8 mouse cellular contexts compared by ENCODE assay signal in genomic region chr4:129024775-129025174, GRCm38 (mm10). TPM values are rescaled to one million over a fixed set of nuclear protein-coding genes. Genes with fewer than 3 reads are reported as not detected.
A peak's percentile ranks its signal among the peaks of the same experiment; 100 is the strongest.
DNase-seq lines count a peak whose midpoint lies in the region; ATAC-seq and TF ChIP-seq lines count a peak whose summit lies in the region.

No protein-coding gene starts in this region.

- no peak overlapping the region for H3K4me3 ChIP-seq in lung, embryonic 14.5 days (ENCODE audit: low read depth, low read length)

- no peak for TF ChIP-seq CTCF in lung, embryonic 14.5 days (IDR thresholded peaks at IDR 0.05; ENCODE audit: low read depth)

- H3K4me2 ChIP-seq in lung, embryonic 14.5 days = no peak overlapping the region

- no peaks in the 10 kb centered on the region for H3K36me3 ChIP-seq in lung, embryonic 14.5 days (ENCODE audit: insufficient read depth)

- no peak overlapping the region; the same call in 1 of the 2 replicates for H3K9ac ChIP-seq in lung, embryonic 14.5 days

- peak; percentile 88 for ATAC-seq in erythroblast, adult 5-6 weeks (replicated peaks; ENCODE audit: low FRiP score, poor library complexity, severe bottlenecking)
- ATAC-seq in lung, embryonic 14.5 days (ENCODE audit: insufficient read depth) = peak; percentile 88

- H3K4me1 ChIP-seq in lung, embryonic 14.5 days (ENCODE audit: insufficient read depth) = peaks cover 12% of the 10 kb centered on the region

- DNase-seq in right cerebral cortex, postnatal 10 days (ENCODE audit: low spot score in 2 of 2) = peak; percentile 52 to 61
- no peak for DNase-seq in right cerebral cortex, postnatal 25 days
- peak; percentile 93 for DNase-seq in kidney, adult 11 months
- DNase-seq in lung, embryonic 14.5 days = peak; percentile 92
- no peak for DNase-seq in neural tube, embryonic 10.5 days (ENCODE audit: extremely low spot score, low spot score)
- DNase-seq in thymus, postnatal 14 days = no peak
- DNase-seq in thymus, postnatal 25 days = no peak

- 10% methylated on average over 6 of the region's 6 CpGs for WGBS in lung, embryonic 14.5 days

- H3K27me3 ChIP-seq in lung, embryonic 14.5 days (ENCODE audit: insufficient read depth, low read length) = no peaks in the 10 kb centered on the region

- no peaks in the 10 kb centered on the region for H3K9me3 ChIP-seq in lung, embryonic 14.5 days (ENCODE audit: low read depth, low read length)

- H3K27ac ChIP-seq in lung, embryonic 14.5 days (ENCODE audit: low read depth) = peak overlapping the region; percentile 75

RNA-seq across cellular contexts. Expression of gene Ak2, which starts 33.0 kb away (rescaled TPM):
- 15.4 and 25.7 TPM in 2 replicates for total RNA-seq in erythroblast, adult 5-6 weeks (2015; ENCODE audit: low replicate concordance)
- total RNA-seq in erythroblast, adult 5-6 weeks (2017; ENCODE audit: low replicate concordance) = 28.7 and 31.4 TPM in 2 replicates
- polyA plus RNA-seq in lung, embryonic 14.5 days (2014; fragmentation: Nextera tagmentation; extraction: Ambion mirVana) = 138 and 148 TPM in 2 replicates

RNA-seq across cellular contexts. Expression of gene Rnf19b, which starts 33.3 kb away (rescaled TPM):
- total RNA-seq in erythroblast, adult 5-6 weeks (2015; ENCODE audit: low replicate concordance) = 9.6 and 12.5 TPM in 2 replicates
- 19.2 and 30.5 TPM in 2 replicates for total RNA-seq in erythroblast, adult 5-6 weeks (2017; ENCODE audit: low replicate concordance)
- 7.9 and 8.5 TPM in 2 replicates for polyA plus RNA-seq in lung, embryonic 14.5 days (2014; fragmentation: Nextera tagmentation; extraction: Ambion mirVana)

Comparison
In these comparisons a context has a peak if more than half of its experiments do, and no peak if none do; other contexts are left out.
1. DNase-seq: peak in right cerebral cortex, postnatal 10 days (2 of 2), kidney, adult 11 months (single experiment) and lung, embryonic 14.5 days (single experiment); none in right cerebral cortex, postnatal 25 days (single experiment), neural tube, embryonic 10.5 days (single experiment), thymus, postnatal 14 days (single experiment) and thymus, postnatal 25 days (single experiment).